Mouse (Mus musculus): ENCODE data around the gene Pcnx2.

DNA sequence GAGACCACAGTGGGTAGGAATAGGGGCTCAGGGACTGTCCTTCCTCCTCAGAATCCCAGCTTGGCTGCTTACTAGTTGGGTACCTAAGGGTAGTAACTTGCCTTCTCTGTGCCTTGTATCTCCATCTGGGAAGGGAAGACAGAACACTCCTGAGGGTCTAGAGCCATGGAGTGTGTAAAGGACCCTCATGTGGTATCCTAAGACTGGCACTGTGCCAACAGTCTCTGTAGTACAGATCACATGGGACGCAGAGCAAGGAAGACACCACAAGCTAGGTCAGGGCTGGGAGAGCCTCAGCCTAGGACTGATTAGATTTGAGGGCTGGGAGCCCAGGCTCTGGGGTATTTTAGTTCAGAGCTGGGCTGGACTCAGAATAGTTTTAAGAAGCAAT is 141.0 kb downstream of the Pcnx2 start:
- no peak for TF ChIP-seq POLR2A (IDR thresholded peaks at IDR 0.05; ENCODE audit: insufficient read length, low read depth)
- TF ChIP-seq POLR2AphosphoS2 (IDR thresholded peaks at IDR 0.05; ENCODE audit: insufficient read length, low read depth), result no peak
- TF ChIP-seq TCF12 (IDR thresholded peaks at IDR 0.05; ENCODE audit: insufficient read depth, poor library complexity, severe bottlenecking), result no peak
- TF ChIP-seq CEBPB (IDR thresholded peaks at IDR 0.05; ENCODE audit: insufficient read depth, poor library complexity, severe bottlenecking), result no peak
- TF ChIP-seq E2F4 (IDR thresholded peaks at IDR 0.05; ENCODE audit: insufficient read depth), result no peak
- TF ChIP-seq SRF (IDR thresholded peaks at IDR 0.05; ENCODE audit: control insufficient read depth, insufficient read length, low read depth), result no peak
- TF ChIP-seq REST (IDR thresholded peaks at IDR 0.05; ENCODE audit: insufficient read depth, insufficient read length), result no peak
- no peak for TF ChIP-seq TCF3 (IDR thresholded peaks at IDR 0.05; ENCODE audit: insufficient read length, low read depth)
- no peak for TF ChIP-seq MYOD1 (IDR thresholded peaks at IDR 0.05; ENCODE audit: control insufficient read depth in 1 of 3, insufficient read length in 2 of 3, low read depth in 2 of 3)

Measured in myocyte (in vitro differentiated cells).